Mouse (Mus musculus): ENCODE results near the gene Elovl5. TPM values are rescaled to one million over a fixed set of nuclear protein-coding genes. Genes with fewer than 3 reads are reported as not detected.

Gene Elovl5
- polyA plus RNA-seq, 1 experiment from 2014 or later: 63.8 TPM

DNA sequence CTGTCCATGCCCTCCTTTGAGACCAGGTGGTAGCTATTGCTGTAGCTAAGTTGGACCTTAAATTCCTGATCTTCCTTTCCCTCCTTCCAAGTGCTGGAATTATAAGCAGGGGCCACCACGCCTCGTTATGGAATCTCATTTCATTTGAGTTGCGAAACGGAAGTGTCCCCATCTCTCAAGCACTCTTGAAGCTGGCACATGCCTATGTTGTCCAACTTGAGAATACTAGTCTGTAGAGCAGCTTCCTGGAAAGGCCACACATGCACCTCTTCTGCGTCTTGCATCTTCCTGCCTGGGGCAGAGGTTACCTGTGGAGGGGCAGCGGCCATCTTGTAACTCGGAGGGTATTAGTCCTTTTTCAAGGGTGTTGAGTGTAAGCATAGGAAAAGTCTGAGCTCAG, 92.2 kb downstream of the Elovl5 start:
- ATAC-seq (ENCODE audit: insufficient read depth, low FRiP score, low read depth): no peak
- Histone ChIP-seq H3K36me3 (no peaks in the 10 kb centered on the region), H3K27ac (no peak overlapping the region), H3K9ac (no peak overlapping the region), H3K4me3 (replicated peaks) (no peak overlapping the region), H3K27me3 (replicated peaks) (no peaks in the 10 kb centered on the region), H3K4me2 (no peak overlapping the region), H3K9me3 (no peaks in the 10 kb centered on the region), H3K4me1 (no peaks in the 10 kb centered on the region)
- 86% methylated on average over 7 of the region's 7 CpGs for WGBS

DNA sequence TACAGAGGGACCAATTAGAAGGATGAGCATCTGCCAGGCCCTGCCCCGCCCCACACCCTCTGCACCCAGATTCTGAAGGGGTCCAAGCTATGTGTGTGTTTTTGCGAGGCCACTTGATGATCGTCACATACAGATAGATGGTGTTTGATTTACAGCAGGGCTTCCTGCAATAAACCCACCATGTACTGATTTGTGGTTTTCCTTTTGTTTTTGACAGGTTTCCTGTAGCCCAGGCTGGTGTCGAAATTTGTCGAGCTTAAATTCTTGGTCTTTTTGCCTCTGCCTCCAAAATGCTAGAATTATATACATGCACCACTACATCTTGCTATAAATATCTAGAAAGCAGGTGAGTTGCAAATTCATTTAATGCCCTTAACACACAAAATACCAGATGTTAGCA, 93.0 kb downstream of the Elovl5 start:
- ATAC-seq (ENCODE audit: insufficient read depth, low FRiP score, low read depth): no peak
- Histone ChIP-seq H3K4me2 (no peak overlapping the region), H3K9ac (no peak overlapping the region), H3K36me3 (no peaks in the 10 kb centered on the region), H3K27ac (no peak overlapping the region), H3K27me3 (replicated peaks) (no peaks in the 10 kb centered on the region), H3K4me1 (no peaks in the 10 kb centered on the region), H3K4me3 (replicated peaks) (no peak overlapping the region), H3K9me3 (no peaks in the 10 kb centered on the region)
- 72% methylated on average over 5 of the region's 5 CpGs for WGBS

DNA sequence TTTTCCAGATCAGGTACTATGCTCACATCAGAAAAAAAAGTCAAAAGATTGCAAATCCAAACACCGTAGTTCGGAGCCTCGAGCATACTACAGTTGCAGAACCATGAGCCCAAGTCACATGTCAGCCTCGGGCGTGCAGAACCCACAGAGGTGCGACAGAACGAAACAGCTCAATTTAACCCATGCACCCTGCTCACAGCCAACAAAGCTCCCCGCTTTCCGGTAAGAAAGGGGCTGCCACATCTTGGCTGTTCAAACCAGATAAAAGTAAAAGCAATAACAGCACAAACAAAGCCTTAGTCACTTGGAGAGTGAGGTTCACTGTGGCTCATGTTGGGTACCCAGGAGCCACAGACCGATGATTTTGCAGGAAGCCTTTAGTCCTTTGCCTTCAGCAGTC, 93.5 kb downstream of the Elovl5 start:
- Histone ChIP-seq H3K4me1 (no peaks in the 10 kb centered on the region), H3K36me3 (no peaks in the 10 kb centered on the region), H3K4me2 (no peak overlapping the region), H3K27ac (no peak overlapping the region), H3K9ac (no peak overlapping the region), H3K27me3 (replicated peaks) (no peaks in the 10 kb centered on the region), H3K9me3 (no peaks in the 10 kb centered on the region), H3K4me3 (replicated peaks) (no peak overlapping the region)
- WGBS: 81% methylated on average over 10 of the region's 10 CpGs
- no peak for ATAC-seq (ENCODE audit: insufficient read depth, low FRiP score, low read depth)

DNA sequence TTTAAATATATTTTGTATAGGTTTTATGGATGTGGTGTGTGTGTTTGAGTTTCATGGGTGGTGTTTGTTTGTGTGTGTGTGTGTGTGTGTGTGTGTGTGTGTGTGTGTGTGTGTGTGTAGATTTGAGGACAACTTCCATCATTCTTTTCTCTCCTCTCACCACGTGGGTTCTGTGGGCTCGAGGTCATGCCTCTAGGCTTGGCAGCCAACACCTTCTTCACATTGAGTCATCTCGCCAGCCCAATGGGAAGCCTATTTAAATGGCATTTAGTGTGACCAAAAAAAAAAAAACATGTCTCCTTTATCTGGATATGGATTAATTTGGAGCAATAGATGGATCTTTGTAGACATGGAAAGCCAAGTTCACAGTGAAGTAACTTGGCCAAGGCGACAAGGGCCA, 94.9 kb downstream of the Elovl5 start:
- Histone ChIP-seq H3K4me3 (replicated peaks) (no peak overlapping the region), H3K36me3 (no peaks in the 10 kb centered on the region), H3K4me2 (no peak overlapping the region), H3K27ac (no peak overlapping the region), H3K9me3 (no peaks in the 10 kb centered on the region), H3K27me3 (replicated peaks) (no peaks in the 10 kb centered on the region), H3K9ac (no peak overlapping the region), H3K4me1 (no peaks in the 10 kb centered on the region)
- ATAC-seq (ENCODE audit: insufficient read depth, low FRiP score, low read depth): no peak
- WGBS: 81% methylated on average over 4 of the region's 4 CpGs

DNA sequence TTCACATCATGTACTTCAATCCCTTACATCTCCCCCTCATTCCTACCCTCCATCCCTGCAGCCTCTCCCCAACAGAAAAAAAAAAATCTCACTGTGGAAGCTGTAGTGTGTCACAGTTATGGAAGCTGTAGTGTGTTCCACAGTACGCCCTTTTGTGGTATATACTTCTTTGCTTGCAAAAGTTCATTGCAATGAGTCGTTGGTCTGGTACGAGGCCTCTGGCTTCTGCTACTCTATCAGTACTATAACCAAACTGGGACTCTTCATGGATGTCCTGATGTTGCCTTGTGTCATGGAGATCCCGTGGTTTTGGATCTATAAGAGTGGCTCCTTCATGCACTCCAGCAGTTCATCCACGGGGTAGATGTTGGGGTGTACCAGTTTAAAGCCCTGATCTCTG, 95.5 kb downstream of the Elovl5 start:
- Histone ChIP-seq H3K27ac (no peak overlapping the region), H3K4me3 (replicated peaks) (no peak overlapping the region), H3K27me3 (replicated peaks) (no peaks in the 10 kb centered on the region), H3K4me1 (no peaks in the 10 kb centered on the region), H3K4me2 (no peak overlapping the region), H3K9ac (no peak overlapping the region), H3K36me3 (no peaks in the 10 kb centered on the region), H3K9me3 (no peaks in the 10 kb centered on the region)
- no peak for ATAC-seq (ENCODE audit: insufficient read depth, low FRiP score, low read depth)
- WGBS: 88% methylated on average over 5 of the region's 5 CpGs

DNA sequence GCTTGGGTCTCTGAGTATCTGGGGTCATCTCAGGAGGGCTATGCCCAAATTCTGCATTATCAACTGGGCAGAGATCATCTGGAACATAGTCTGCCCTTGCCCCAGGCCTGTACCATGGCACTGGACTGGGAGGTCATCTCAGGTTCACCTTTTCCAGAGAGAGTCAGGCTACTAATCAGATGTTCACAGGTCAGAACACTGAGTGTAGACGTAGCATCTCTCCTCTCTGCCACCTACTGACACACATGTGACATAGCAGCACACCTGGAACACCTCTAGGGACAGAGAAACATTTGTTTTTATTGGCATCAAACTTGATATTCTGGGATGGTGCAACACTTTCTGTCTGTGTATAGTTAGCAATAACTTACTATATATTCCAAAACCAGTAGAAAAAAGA, 96.6 kb downstream of the Elovl5 start:
- Histone ChIP-seq H3K4me3 (replicated peaks) (no peak overlapping the region), H3K27ac (no peak overlapping the region), H3K27me3 (replicated peaks) (no peaks in the 10 kb centered on the region), H3K36me3 (no peaks in the 10 kb centered on the region), H3K9me3 (no peaks in the 10 kb centered on the region), H3K4me1 (no peaks in the 10 kb centered on the region), H3K4me2 (no peak overlapping the region), H3K9ac (no peak overlapping the region)
- no peak for ATAC-seq (ENCODE audit: insufficient read depth, low FRiP score, low read depth)
- 32% methylated on average over 1 of the region's 1 CpGs for WGBS

DNA sequence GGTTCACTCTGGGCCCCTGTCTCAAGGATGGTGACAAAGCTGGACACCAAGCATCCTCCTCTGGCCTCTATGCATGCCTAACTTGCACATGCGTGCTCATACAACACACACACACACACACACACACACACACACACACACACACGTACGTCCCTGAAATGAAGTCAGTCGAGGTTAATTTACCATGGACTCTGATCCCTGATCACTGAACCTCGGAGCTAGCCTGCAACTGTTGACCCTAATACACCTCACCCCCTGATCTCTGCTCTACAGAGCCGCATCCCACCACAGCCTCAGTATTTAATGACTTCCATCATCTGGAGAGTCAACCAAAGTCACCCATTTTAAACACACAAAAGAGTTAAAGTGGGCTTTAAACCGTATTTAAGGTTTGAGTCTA, 98.7 kb downstream of the Elovl5 start:
- Histone ChIP-seq H3K9me3 (no peaks in the 10 kb centered on the region), H3K36me3 (no peaks in the 10 kb centered on the region), H3K4me1 (no peaks in the 10 kb centered on the region), H3K27ac (no peak overlapping the region), H3K27me3 (replicated peaks) (no peaks in the 10 kb centered on the region), H3K4me2 (no peak overlapping the region), H3K4me3 (replicated peaks) (no peak overlapping the region), H3K9ac (no peak overlapping the region)
- ATAC-seq (ENCODE audit: insufficient read depth, low FRiP score, low read depth): no peak
- WGBS: 79% methylated on average over 7 of the region's 7 CpGs

DNA sequence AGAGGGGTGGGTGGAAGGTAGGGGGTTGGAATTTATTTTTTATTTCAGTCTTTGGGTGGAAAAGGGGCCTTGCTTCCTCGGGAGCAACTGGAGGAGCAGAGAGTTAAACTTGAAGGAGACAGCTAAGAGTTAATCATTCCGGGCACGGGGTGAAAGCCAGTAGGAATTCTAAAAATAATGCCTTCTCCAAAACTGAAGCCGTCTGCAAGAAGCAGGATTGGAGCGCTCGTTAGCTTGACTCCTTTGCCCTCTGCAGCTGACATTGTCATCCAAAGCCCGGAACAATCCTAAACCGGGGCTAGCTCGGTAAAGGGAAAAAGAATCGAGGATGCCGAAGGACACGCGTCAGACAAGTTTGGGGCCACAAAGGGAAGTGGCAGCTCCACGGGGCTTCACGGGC, 99.1 kb downstream of the Elovl5 start:
- H3K27me3 ChIP-seq (replicated peaks): no peaks in the 10 kb centered on the region
- H3K4me2 ChIP-seq: no peak overlapping the region
- H3K36me3 ChIP-seq: no peaks in the 10 kb centered on the region
- no peak for ATAC-seq (ENCODE audit: insufficient read depth, low FRiP score, low read depth)
- peaks cover 4% of the 10 kb centered on the region; the same call in 1 of the 2 replicates for H3K4me1 ChIP-seq
- no peaks in the 10 kb centered on the region for H3K9me3 ChIP-seq
- H3K27ac ChIP-seq: no peak overlapping the region
- 58% methylated on average over 15 of the region's 15 CpGs for WGBS
- H3K4me3 ChIP-seq (replicated peaks): no peak overlapping the region
- no peak overlapping the region for H3K9ac ChIP-seq

DNA sequence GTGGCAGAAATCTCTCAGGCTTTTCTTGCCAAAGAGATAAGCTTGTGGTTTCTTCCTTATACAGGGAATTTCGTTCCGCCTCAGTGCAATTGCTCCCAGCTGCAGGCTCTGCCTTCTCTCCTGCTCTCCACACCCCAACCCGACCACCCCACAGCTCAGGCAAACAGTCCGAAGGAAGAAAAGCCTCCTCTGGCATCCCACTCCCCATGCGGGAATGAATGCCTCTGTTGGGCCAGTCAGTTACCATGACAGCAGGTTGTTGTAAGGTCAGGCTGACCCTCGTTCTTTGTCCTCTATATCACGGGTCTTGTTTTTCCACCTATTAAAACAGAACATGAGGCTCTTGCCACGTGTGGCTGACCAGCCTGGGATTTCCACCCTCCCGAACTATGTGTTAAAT, 104.1 kb downstream of the Elovl5 start:
- peaks cover 13% of the 10 kb centered on the region for H3K4me1 ChIP-seq
- no peak overlapping the region for H3K4me3 ChIP-seq (replicated peaks)
- no peak overlapping the region for H3K9ac ChIP-seq
- H3K27ac ChIP-seq: peak overlapping the region; percentile 75
- H3K27me3 ChIP-seq (replicated peaks): no peaks in the 10 kb centered on the region
- no peak overlapping the region for H3K4me2 ChIP-seq
- no peak for ATAC-seq (ENCODE audit: insufficient read depth, low FRiP score, low read depth)
- WGBS: 43% methylated on average over 9 of the region's 9 CpGs
- no peaks in the 10 kb centered on the region for H3K36me3 ChIP-seq
- H3K9me3 ChIP-seq: no peaks in the 10 kb centered on the region

DNA sequence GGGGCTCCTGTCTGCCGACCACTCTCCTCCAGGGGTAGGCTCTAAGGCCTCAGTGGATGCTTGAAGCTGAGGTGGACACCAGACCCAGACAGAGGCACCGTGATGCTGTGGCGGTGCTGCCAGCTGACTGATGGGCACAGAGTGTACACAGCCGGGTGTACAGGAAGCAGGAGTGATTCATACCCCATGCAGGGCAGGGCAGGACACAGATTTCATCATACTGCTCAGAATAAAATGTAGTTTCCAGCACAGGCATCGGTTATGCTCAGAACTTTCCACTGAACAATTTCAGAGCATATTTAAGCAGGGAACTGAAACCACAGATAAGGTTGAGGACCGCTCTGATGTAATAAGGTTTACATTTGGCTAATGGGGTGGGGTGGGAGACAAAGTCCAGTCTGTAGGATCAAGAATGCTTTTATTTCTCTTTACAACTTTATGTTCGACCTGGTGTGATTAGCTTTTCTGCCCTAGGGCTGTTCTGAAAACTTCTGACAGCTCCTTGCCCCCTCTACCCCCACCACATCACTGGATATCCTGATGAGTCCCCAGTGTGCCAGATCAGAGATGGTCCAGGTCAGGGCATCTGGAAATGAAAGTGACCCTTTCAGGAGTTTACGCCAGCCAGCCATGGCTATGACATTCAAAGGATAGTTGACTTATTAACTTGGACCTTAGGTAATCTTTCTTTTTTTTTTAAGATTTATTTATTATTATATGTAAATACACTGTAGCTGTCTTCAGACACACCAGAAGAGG, 105.2 kb downstream of the Elovl5 start:
- H3K27ac ChIP-seq: peak overlapping the region; percentile 75
- no peak overlapping the region for H3K4me3 ChIP-seq (replicated peaks)
- no peaks in the 10 kb centered on the region for H3K27me3 ChIP-seq (replicated peaks)
- H3K4me2 ChIP-seq: peak overlapping the region; percentile 23; the same call in 1 of the 2 replicates
- WGBS: 48% methylated on average over 8 of the region's 8 CpGs
- H3K36me3 ChIP-seq: no peaks in the 10 kb centered on the region
- ATAC-seq (ENCODE audit: insufficient read depth, low FRiP score, low read depth): peak; percentile 84
- no peaks in the 10 kb centered on the region for H3K9me3 ChIP-seq
- H3K4me1 ChIP-seq: peaks cover 13% of the 10 kb centered on the region
- H3K9ac ChIP-seq: no peak overlapping the region

DNA sequence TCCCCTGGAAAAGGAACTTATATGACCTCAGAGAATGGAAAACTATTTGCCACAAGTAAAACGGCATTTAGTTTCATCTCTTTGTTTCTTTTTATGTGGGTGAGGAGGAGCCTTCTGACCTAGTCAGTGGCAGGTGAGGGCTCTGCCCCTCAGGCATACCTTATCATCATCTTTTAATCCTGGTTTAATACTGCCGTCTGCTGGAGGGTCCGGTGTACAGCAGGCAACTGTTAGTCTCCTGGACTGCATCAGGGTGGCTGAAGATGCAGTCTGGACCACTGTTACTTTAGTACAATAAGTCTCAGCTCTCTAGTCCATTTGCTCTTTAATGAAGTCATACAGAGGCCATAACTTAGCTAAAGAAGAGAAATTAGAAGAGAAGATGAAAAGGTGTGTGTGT, 107.7 kb downstream of the Elovl5 start:
- Histone ChIP-seq H3K4me2 (no peak overlapping the region), H3K9ac (no peak overlapping the region), H3K4me1 (peaks cover 13% of the 10 kb centered on the region), H3K27me3 (replicated peaks) (no peaks in the 10 kb centered on the region), H3K9me3 (no peaks in the 10 kb centered on the region), H3K36me3 (no peaks in the 10 kb centered on the region), H3K4me3 (replicated peaks) (no peak overlapping the region), H3K27ac (no peak overlapping the region)
- no peak for ATAC-seq (ENCODE audit: insufficient read depth, low FRiP score, low read depth)
- WGBS: 9% methylated on average over 3 of the region's 3 CpGs

DNA sequence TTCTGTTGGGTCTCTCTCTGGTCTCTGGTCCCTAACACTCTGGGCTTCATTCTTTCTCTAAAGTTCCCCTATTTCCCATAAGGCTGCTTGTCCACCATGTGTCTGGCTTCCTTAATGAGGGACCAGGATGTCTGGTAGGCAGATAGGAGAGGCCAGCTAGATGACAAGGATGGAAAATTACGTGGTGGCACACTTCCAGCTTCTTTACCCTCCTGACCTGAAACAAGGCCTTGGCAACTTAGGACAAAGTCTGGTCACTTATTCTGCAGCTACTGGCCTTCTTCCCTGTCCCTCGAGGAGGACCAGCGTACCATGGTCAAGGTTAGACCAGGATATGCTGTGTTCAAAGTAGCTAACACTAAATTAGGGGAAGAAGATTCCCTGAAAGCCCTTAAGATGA, 109.9 kb downstream of the Elovl5 start:
- no peaks in the 10 kb centered on the region for H3K9me3 ChIP-seq
- peaks cover 1% of the 10 kb centered on the region; the same call in 1 of the 2 replicates for H3K4me1 ChIP-seq
- no peak for ATAC-seq (ENCODE audit: insufficient read depth, low FRiP score, low read depth)
- H3K36me3 ChIP-seq: no peaks in the 10 kb centered on the region
- 69% methylated on average over 3 of the region's 3 CpGs for WGBS
- no peak overlapping the region for H3K27ac ChIP-seq
- H3K27me3 ChIP-seq (replicated peaks): no peaks in the 10 kb centered on the region
- no peak overlapping the region for H3K4me3 ChIP-seq (replicated peaks)
- no peak overlapping the region for H3K9ac ChIP-seq
- no peak overlapping the region for H3K4me2 ChIP-seq

All from stomach, embryonic 15.5 days (tissue).